Mouse (Mus musculus) kidney, postnatal 0 days (tissue): ENCODE measurements around the gene Fgfr4. TPM values are rescaled to one million over a fixed set of nuclear protein-coding genes. Genes with fewer than 3 reads are reported as not detected.

Experiments used
- ATAC-seq: fragments of 200-750 bp; cut with Nextera tagmentation; replicated peaks from 2 replicates; pipeline ENCODE4 v1.8.0; 2017; ENCODE audit warnings: low read depth, moderate number of reproducible peaks, moderate TSS enrichment, moderate library complexity; ENCODE audit not compliant: low FRiP score
- DNase-seq: peaks from one replicate; pipeline ENCODE4 v3.0.0-alpha.2; 2016; ENCODE audit warnings: low spot score
- H3K27ac ChIP-seq: fragments of 300-500 bp; sonication (generic); 2 replicates; pipeline ENCODE4 v1.5.1; 2014; ENCODE audit warnings: mild to moderate bottlenecking
- H3K27me3 ChIP-seq: fragments of 300-500 bp; sonication (generic); 2 replicates; pipeline ENCODE4 v1.6.1; 2014; ENCODE audit warnings: low read length, mixed read lengths; ENCODE audit not compliant: insufficient read depth
- H3K36me3 ChIP-seq: fragments of 300-500 bp; sonication (generic); 2 replicates; pipeline ENCODE4 v1.6.1; 2014; ENCODE audit warnings: low read length, mixed read lengths; ENCODE audit not compliant: insufficient read depth
- H3K4me1 ChIP-seq: fragments of 300-500 bp; sonication (generic); replicated peaks from 2 replicates; pipeline ENCODE4 v1.6.1; 2014; ENCODE audit warnings: antibody characterized with exemption, low read length, mixed read lengths; ENCODE audit not compliant: insufficient read depth
- H3K4me2 ChIP-seq: fragments of 300-500 bp; sonication (generic); 2 replicates; pipeline ENCODE4 v1.6.1; 2014; ENCODE audit warnings: mild to moderate bottlenecking, low read length, moderate library complexity, mixed read lengths
- H3K4me3 ChIP-seq: fragments of 300-500 bp; sonication (generic); replicated peaks from 2 replicates; pipeline ENCODE4 v1.5.1; 2014; ENCODE audit warnings: low read depth, low read length
- H3K9ac ChIP-seq: fragments of 300-500 bp; sonication (generic); 2 replicates; pipeline ENCODE4 v1.6.1; 2014; ENCODE audit warnings: low read depth, low read length
- H3K9me3 ChIP-seq: fragments of 300-500 bp; sonication (generic); replicated peaks from 2 replicates; pipeline ENCODE4 v1.6.1; 2016; ENCODE audit warnings: low read length, inconsistent platforms, mixed read lengths
- CTCF ChIP-seq: IDR thresholded peaks from 2 replicates; pipeline ENCODE4 v1.5.1; 2016; ENCODE audit warnings: antibody characterized with exemption, low read depth, mild to moderate bottlenecking, moderate library complexity
- WGBS: fragments of 180-500 bp; shearing (Covaris S2); extraction: QIAGEN DNeasy Blood & Tissue Kit; methylation state at CpG from one replicate; pipeline ENCODE4 v1.1.7; 2014; 5-methylcytosine and 5-hydroxymethylcytosine counted together
- polyA plus RNA-seq: library from polyadenylated mRNA; unstranded; fragments of >200 nt; fragmentation: Nextera tagmentation; extraction: Ambion mirVana; gene quantifications from 2 replicates; pipeline ENCODE4 v1.2.1, GENCODE M21; 2015

Fgfr4 gene
- polyA plus RNA-seq, 1 experiment from 2014 or later = 14.6 TPM

GRCm38 (mm10) chr13:55163553-55163952 is 11.1 kb downstream of the Fgfr4 start:
- no peak overlapping the region for H3K4me3 ChIP-seq
- TF ChIP-seq CTCF = no peak
- 43% methylated on average over 5 of the region's 5 CpGs for WGBS
- H3K9ac ChIP-seq = no peak overlapping the region
- H3K4me1 ChIP-seq = 0 out of 2 replicates have a peak, but pooled peaks cover under 1% of the 10 kb centered on the region
- no peak overlapping the region for H3K4me2 ChIP-seq
- H3K27me3 ChIP-seq = no peaks in the 10 kb centered on the region
- H3K9me3 ChIP-seq = no peaks in the 10 kb centered on the region
- ATAC-seq (no peak), DNase-seq (peak; percentile 61)
- H3K27ac ChIP-seq = no peak overlapping the region
- H3K36me3 ChIP-seq = 0 out of 2 replicates have a peak, but pooled peaks cover 6% of the 10 kb centered on the region

DNA sequence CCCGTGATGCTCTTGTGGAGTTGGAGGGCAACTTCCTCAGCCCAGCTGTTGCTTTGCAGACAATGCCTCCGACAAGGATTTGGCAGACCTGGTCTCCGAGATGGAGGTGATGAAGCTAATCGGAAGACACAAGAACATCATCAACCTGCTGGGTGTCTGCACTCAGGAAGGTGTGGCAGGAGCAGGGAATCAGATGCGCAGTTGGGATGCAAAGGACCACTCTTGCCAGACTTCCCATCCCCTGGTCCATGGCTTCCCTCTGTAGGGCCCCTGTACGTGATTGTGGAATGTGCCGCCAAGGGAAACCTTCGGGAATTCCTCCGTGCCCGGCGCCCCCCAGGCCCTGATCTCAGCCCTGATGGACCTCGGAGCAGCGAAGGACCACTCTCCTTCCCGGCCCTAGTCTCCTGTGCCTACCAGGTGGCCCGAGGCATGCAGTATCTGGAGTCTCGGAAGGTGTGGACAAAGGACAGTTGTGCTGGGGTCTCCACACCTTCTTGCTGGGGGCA is 13.4 kb downstream of the Fgfr4 start:
- Histone ChIP-seq H3K4me2 (no peak overlapping the region), H3K4me1 (peaks cover 7% of the 10 kb centered on the region; the same call in 1 of the 2 replicates), H3K9ac (no peak overlapping the region), H3K4me3 (no peak overlapping the region), H3K36me3 (0 out of 2 replicates have a peak, but pooled peaks cover 6% of the 10 kb centered on the region), H3K9me3 (no peaks in the 10 kb centered on the region), H3K27me3 (no peaks in the 10 kb centered on the region), H3K27ac (no peak overlapping the region)
- WGBS = 90% methylated on average over 16 of the region's 16 CpGs
- ATAC-seq (no peak), DNase-seq (no peak)
- no peak for TF ChIP-seq CTCF

DNA sequence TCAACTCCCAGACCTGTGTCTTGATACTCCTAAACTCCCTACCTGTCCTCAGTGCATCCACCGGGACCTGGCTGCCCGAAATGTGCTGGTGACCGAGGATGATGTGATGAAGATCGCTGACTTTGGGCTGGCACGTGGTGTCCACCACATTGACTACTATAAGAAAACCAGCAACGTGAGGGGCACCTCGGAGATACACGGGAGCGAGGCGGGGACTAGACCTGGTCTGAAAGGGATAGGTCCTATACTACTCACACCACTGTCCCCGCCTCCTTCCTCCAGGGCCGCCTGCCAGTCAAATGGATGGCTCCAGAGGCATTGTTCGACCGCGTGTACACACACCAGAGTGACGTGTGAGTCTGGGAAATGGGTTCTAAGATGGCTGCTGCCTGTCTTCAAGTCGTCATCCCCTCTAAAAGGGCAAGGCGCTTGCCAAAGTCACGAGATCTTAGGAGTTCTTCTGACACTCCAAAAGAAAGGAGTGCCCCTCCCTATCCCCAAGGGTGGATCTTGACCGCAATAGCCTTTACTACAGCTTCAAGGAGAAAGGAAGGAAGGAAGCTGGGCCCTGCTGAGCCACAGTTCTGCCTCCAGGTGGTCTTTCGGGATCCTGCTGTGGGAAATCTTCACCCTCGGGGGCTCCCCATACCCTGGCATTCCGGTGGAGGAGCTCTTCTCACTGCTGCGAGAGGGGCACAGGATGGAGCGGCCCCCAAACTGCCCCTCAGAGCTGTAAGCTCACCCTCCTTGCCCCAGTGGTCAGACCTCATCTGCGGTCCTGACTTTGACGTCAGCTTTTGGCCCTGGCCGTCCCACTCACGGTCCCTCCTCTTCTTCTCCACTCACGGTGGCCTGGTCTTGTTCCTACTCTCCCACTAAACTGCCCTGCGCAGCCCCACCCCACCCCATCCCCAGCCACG is 14.6 kb downstream of the Fgfr4 start:
- WGBS = 85% methylated on average over 32 of the region's 32 CpGs
- no peak for TF ChIP-seq CTCF
- peaks cover 14% of the 10 kb centered on the region; the same call in 1 of the 2 replicates for H3K4me1 ChIP-seq

DNA sequence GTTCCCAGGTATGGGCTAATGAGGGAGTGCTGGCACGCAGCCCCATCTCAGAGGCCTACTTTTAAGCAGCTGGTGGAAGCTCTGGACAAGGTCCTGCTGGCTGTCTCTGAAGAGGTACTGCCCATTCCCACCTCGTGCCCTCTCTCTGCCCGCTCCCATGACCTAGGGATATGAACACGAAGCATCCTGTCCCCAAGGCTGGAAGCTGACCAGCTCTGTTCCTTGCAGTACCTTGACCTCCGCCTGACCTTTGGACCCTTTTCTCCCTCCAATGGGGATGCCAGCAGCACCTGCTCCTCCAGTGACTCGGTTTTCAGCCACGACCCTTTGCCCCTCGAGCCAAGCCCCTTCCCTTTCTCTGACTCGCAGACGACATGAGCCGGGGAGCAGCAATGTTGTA is 15.4 kb downstream of the Fgfr4 start:
- Histone ChIP-seq H3K27me3 (no peaks in the 10 kb centered on the region), H3K9me3 (no peaks in the 10 kb centered on the region), H3K27ac (peak overlapping the region; percentile 73; the same call in 1 of the 2 replicates), H3K9ac (no peak overlapping the region), H3K4me1 (peaks cover 17% of the 10 kb centered on the region; the same call in 1 of the 2 replicates), H3K4me3 (no peak overlapping the region), H3K36me3 (no peaks in the 10 kb centered on the region), H3K4me2 (no peak overlapping the region)
- no peak for DNase-seq
- no peak for TF ChIP-seq CTCF
- no peak for ATAC-seq
- WGBS = 59% methylated on average over 11 of the region's 11 CpGs

More for the DNA sequence above, 14.6 kb downstream of the Fgfr4 start:
- Histone ChIP-seq H3K9ac (no peak overlapping the region), H3K4me2 (no peak overlapping the region), H3K4me3 (no peak overlapping the region), H3K9me3 (no peaks in the 10 kb centered on the region), H3K36me3 (no peaks in the 10 kb centered on the region), H3K27me3 (no peaks in the 10 kb centered on the region), H3K27ac (no peak overlapping the region)
- no peak for DNase-seq
- no peak for ATAC-seq

DNA sequence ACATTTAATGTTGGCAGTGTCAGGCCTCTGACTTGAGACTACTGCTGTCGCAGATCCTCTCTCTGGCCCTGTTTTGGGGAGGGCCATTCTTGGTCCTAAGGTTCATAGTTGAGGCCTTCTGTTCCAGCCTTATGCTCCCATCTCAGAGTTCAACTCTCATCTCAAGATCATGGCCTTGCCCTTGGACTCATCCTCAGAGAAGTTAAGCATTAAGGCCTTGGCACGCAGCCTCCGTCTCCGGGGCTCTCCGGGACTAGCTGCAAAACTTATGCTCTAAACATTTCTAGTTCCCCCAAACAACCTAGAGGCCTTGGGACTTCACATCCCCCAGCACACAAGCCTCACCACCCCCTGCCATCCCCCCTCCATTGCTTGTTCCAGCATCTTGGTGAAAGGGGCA is 15.8 kb downstream of the Fgfr4 start:
- Histone ChIP-seq H3K9ac (no peak overlapping the region), H3K4me2 (no peak overlapping the region)
- 67% methylated on average over 5 of the region's 5 CpGs for WGBS

DNA sequence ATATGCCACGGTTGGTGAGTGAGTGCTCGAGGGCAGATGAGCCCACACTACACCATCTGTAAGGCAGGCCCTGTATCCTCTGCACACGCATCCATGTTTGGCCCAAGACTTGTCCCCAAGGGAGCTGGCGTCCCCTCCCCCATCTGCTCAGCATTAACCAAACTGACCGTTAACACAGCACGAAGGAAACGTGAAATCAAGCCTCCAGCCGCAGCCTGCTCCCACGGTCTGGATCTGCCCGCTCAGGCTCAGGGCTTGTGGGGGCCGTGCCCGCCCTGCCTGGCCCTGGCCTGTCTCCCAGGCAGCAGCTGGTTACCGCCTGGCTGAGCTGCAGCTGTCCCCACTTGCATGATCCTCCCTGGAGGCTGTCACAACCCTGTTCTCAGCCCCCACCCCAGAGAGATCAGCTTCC is 16.5 kb downstream of the Fgfr4 start:
- DNase-seq (peak; percentile 89), ATAC-seq (peak; percentile 88)
- peak; percentile 10; the same call in 1 of the 2 replicates for TF ChIP-seq CTCF
- no peaks in the 10 kb centered on the region for H3K36me3 ChIP-seq
- no peaks in the 10 kb centered on the region for H3K9me3 ChIP-seq
- no peaks in the 10 kb centered on the region for H3K27me3 ChIP-seq
- 0 out of 2 replicates have a peak overlapping the region, but pooled peaks have one; percentile 5 for H3K4me2 ChIP-seq
- no peak overlapping the region for H3K9ac ChIP-seq
- peak overlapping the region; percentile 73 for H3K27ac ChIP-seq
- WGBS = 37% methylated on average over 13 of the region's 13 CpGs
- peaks cover 17% of the 10 kb centered on the region; the same call in 1 of the 2 replicates for H3K4me1 ChIP-seq
- no peak overlapping the region for H3K4me3 ChIP-seq

More for the DNA sequence above, 15.8 kb downstream of the Fgfr4 start:
- Histone ChIP-seq H3K27ac (peak overlapping the region; percentile 73), H3K27me3 (no peaks in the 10 kb centered on the region), H3K4me1 (peaks cover 17% of the 10 kb centered on the region; the same call in 1 of the 2 replicates), H3K36me3 (no peaks in the 10 kb centered on the region), H3K4me3 (no peak overlapping the region), H3K9me3 (no peaks in the 10 kb centered on the region)
- TF ChIP-seq CTCF = no peak
- ATAC-seq = no peak
- no peak for DNase-seq
